8 mouse cellular contexts compared by ENCODE assay signal in the genomic region with DNA sequence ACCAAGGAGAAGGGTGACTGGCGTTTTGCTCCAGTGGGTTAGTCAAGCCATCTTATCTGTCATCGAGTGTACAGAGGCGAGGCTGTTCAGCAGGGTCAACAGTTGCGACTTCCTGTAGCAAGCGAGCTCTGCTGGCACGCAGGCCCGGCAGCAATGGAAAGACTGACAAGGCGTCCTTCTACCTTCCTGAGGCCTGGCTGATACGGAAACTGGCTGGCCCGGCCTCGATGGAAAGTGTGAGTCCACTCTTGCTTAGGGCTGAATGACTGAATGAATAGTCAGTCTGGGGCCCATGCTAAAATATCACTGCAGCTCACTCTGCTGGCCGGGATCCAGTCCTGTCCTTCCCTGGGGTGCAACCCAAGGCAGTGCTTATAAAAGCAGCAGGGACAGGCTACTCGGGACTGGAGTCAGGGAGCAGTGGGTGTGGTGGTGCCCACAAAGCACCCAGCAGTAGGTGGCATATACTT. TPM values are rescaled to one million over a fixed set of nuclear protein-coding genes. Genes with fewer than 3 reads are reported as not detected.
DNase-seq lines count a peak whose midpoint lies in the region; ATAC-seq lines count a peak whose summit lies in the region.

No protein-coding gene starts in this region.

- H3K36me3 ChIP-seq in heart, embryonic 14.5 days (ENCODE audit: control insufficient read depth, insufficient read depth, low read length): peaks cover 2% of the 10 kb centered on the region; the same call in 1 of the 2 replicates
- H3K36me3 ChIP-seq in hindbrain, embryonic 12.5 days: no peaks in the 10 kb centered on the region
- no peaks in the 10 kb centered on the region for H3K36me3 ChIP-seq in midbrain, embryonic 16.5 days (ENCODE audit: control insufficient read depth, insufficient read depth, low read length)

- ATAC-seq in heart, embryonic 14.5 days (ENCODE audit: insufficient number of reproducible peaks, insufficient read depth, low FRiP score, low read depth): peak; percentile 87
- peak; percentile 63 for ATAC-seq in megakaryocyte progenitor cell, adult 5-6 weeks (replicated peaks; ENCODE audit: poor library complexity)
- no peak for ATAC-seq in erythroblast, adult 5-6 weeks (replicated peaks; ENCODE audit: low FRiP score, poor library complexity, severe bottlenecking)
- no peak for ATAC-seq in hindbrain, embryonic 12.5 days (ENCODE audit: low FRiP score)
- ATAC-seq in midbrain, embryonic 16.5 days: no peak

- WGBS in heart, embryonic 14.5 days: 5% methylated on average over 13 of the region's 13 CpGs
- 70% methylated on average over 13 of the region's 13 CpGs for WGBS in hindbrain, embryonic 12.5 days
- whole genome bisulfite sequencing in midbrain, embryonic 16.5 days: 84% methylated on average over 13 of the region's 13 CpGs

- H3K4me1 ChIP-seq in heart, embryonic 14.5 days (ENCODE audit: control insufficient read depth in 2 of 2, insufficient read depth in 2 of 2, low read length in 2 of 2): peaks cover 44 to 50% of the 10 kb centered on the region in 2 experiments
- H3K4me1 ChIP-seq in hindbrain, embryonic 12.5 days: peaks cover 27% of the 10 kb centered on the region
- H3K4me1 ChIP-seq in midbrain, embryonic 16.5 days (ENCODE audit: control insufficient read depth, insufficient read depth, low read length): peaks cover 11% of the 10 kb centered on the region

- H3K27ac ChIP-seq in heart, embryonic 14.5 days (replicated peaks in 1 of 2; ENCODE audit: control insufficient read depth in 1 of 2, insufficient read depth in 1 of 2, low read depth in 2 of 2, low read length in 2 of 2): peak overlapping the region; percentile 93 to 95
- no peak overlapping the region for H3K27ac ChIP-seq in hindbrain, embryonic 12.5 days
- no peak overlapping the region for H3K27ac ChIP-seq in midbrain, embryonic 16.5 days (ENCODE audit: low read length)

- peak; percentile 87 for DNase-seq in 416B (ENCODE audit: low read depth)
- peak; percentile 33 to 38 for DNase-seq in adrenal gland, adult 18-20 months (ENCODE audit: low spot score in 2 of 2)
- peak; percentile 51 to 67 for DNase-seq in kidney, postnatal 4 days

- H3K9me3 ChIP-seq in heart, embryonic 14.5 days (ENCODE audit: control insufficient read depth, low read length): no peaks in the 10 kb centered on the region
- H3K9me3 ChIP-seq in hindbrain, embryonic 12.5 days (replicated peaks): no peaks in the 10 kb centered on the region
- H3K9me3 ChIP-seq in midbrain, embryonic 16.5 days (replicated peaks; ENCODE audit: control insufficient read depth, low read length, poor library complexity, severe bottlenecking): no peaks in the 10 kb centered on the region

- H3K4me2 ChIP-seq in heart, embryonic 14.5 days (ENCODE audit: low read length): peak overlapping the region; percentile 26
- H3K4me2 ChIP-seq in hindbrain, embryonic 12.5 days (replicated peaks): no peak overlapping the region
- H3K4me2 ChIP-seq in midbrain, embryonic 16.5 days (ENCODE audit: low read length): no peak overlapping the region

- H3K9ac ChIP-seq in heart, embryonic 14.5 days (ENCODE audit: low read length): peak overlapping the region; percentile 66
- no peak overlapping the region for H3K9ac ChIP-seq in hindbrain, embryonic 12.5 days
- H3K9ac ChIP-seq in midbrain, embryonic 16.5 days (ENCODE audit: low read depth, low read length): no peak overlapping the region

- H3K27me3 ChIP-seq in heart, embryonic 14.5 days (ENCODE audit: control insufficient read depth, insufficient read depth, low read length): no peaks in the 10 kb centered on the region; the same call in 1 of the 2 replicates
- no peaks in the 10 kb centered on the region for H3K27me3 ChIP-seq in hindbrain, embryonic 12.5 days
- no peaks in the 10 kb centered on the region for H3K27me3 ChIP-seq in midbrain, embryonic 16.5 days (ENCODE audit: control insufficient read depth, insufficient read depth, low read depth, low read length)

- no peak overlapping the region for H3K4me3 ChIP-seq in heart, embryonic 14.5 days (ENCODE audit: control insufficient read depth in 1 of 2, insufficient read depth in 1 of 2, low read depth in 1 of 2, low read length in 2 of 2)
- no peak overlapping the region for H3K4me3 ChIP-seq in hindbrain, embryonic 12.5 days
- no peak overlapping the region for H3K4me3 ChIP-seq in midbrain, embryonic 16.5 days (ENCODE audit: low read depth, low read length)

RNA-seq across cellular contexts. Expression of gene Rcan1, which starts 27.0 kb away (rescaled TPM):
- 10 to 100 TPM; 14.8 to 26.7 TPM for total RNA-seq in adrenal gland, adult 18-20 months (2021)
- polyA plus RNA-seq in heart, embryonic 14.5 days (2014; fragmentation: Nextera tagmentation; extraction: Ambion mirVana): 105 TPM in 2 replicates
- 6.9 and 7.8 TPM in 2 replicates for total RNA-seq in megakaryocyte progenitor cell, adult 5-6 weeks (2015)
- total RNA-seq in megakaryocyte progenitor cell, adult 5-6 weeks (2017): 8.4 and 8.6 TPM in 2 replicates
- not detected in 2 replicates for total RNA-seq in erythroblast, adult 5-6 weeks (2015; ENCODE audit: low replicate concordance)
- total RNA-seq in erythroblast, adult 5-6 weeks (2017; ENCODE audit: low replicate concordance): 2.0 and 12.4 TPM in 2 replicates
- polyA plus RNA-seq in hindbrain, embryonic 12.5 days (2016; fragmentation: Nextera tagmentation; extraction: Ambion mirVana): 44.5 and 47.2 TPM in 2 replicates
- polyA plus RNA-seq in midbrain, embryonic 16.5 days (2015; fragmentation: Nextera tagmentation; extraction: Ambion mirVana): 76.3 and 80.8 TPM in 2 replicates

RNA-seq across cellular contexts. Expression of gene Clic6, which starts 41.9 kb away (rescaled TPM):
- total RNA-seq in adrenal gland, adult 18-20 months (2021): under 1 TPM; 0.10 to 0.29 TPM
- polyA plus RNA-seq in heart, embryonic 14.5 days (2014; fragmentation: Nextera tagmentation; extraction: Ambion mirVana): 0.72 and 0.89 TPM in 2 replicates
- not detected in 2 replicates for total RNA-seq in megakaryocyte progenitor cell, adult 5-6 weeks (2015)
- 0.04 TPM in 1 of 2 replicates, not detected in the other for total RNA-seq in megakaryocyte progenitor cell, adult 5-6 weeks (2017)
- total RNA-seq in erythroblast, adult 5-6 weeks (2015; ENCODE audit: low replicate concordance): not detected in 2 replicates
- not detected in 2 replicates for total RNA-seq in erythroblast, adult 5-6 weeks (2017; ENCODE audit: low replicate concordance)
- polyA plus RNA-seq in hindbrain, embryonic 12.5 days (2016; fragmentation: Nextera tagmentation; extraction: Ambion mirVana): 13.2 and 15.3 TPM in 2 replicates
- 2.7 and 3.2 TPM in 2 replicates for polyA plus RNA-seq in midbrain, embryonic 16.5 days (2015; fragmentation: Nextera tagmentation; extraction: Ambion mirVana)

Comparison
In these comparisons a context has a peak if more than half of its experiments do, and no peak if none do; other contexts are left out.
1. DNase-seq: peak in every context shown above with its lines; median percentile 87 in 416B; 59 in kidney, postnatal 4 days; 36 in adrenal gland, adult 18-20 months.
2. ATAC-seq: peak in heart, embryonic 14.5 days (single experiment) and megakaryocyte progenitor cell, adult 5-6 weeks (single experiment); none in erythroblast, adult 5-6 weeks (single experiment), hindbrain, embryonic 12.5 days (single experiment) and midbrain, embryonic 16.5 days (single experiment).
3. H3K27ac ChIP-seq: peak in heart, embryonic 14.5 days (2 of 2); none in hindbrain, embryonic 12.5 days (single experiment) and midbrain, embryonic 16.5 days (single experiment).